8 mouse cellular contexts compared by ENCODE assay signal in genomic region chr6:48602080-48602741, GRCm38 (mm10). TPM values are rescaled to one million over a fixed set of nuclear protein-coding genes. Genes with fewer than 3 reads are reported as not detected.
DNase-seq lines count a peak whose midpoint lies in the region; ATAC-seq and TF ChIP-seq lines count a peak whose summit lies in the region.

No protein-coding gene starts in this region.

- no peak for TF ChIP-seq CTCF in layer of hippocampus, adult 2 months (conservative IDR thresholded peaks at IDR 0.05)
- TF ChIP-seq CTCF in bone marrow, adult 2 months (IDR thresholded peaks at IDR 0.05; ENCODE audit: control insufficient read depth, insufficient read depth, low read length), result no peak

- peaks cover 11% of the 10 kb centered on the region for H3K36me3 ChIP-seq in forebrain, embryonic 16.5 days (ENCODE audit: control insufficient read depth, insufficient read depth)
- H3K36me3 ChIP-seq in lung, embryonic 15.5 days, result peaks cover 29% of the 10 kb centered on the region

- no peak for TF ChIP-seq POLR2A in bone marrow, adult 2 months (IDR thresholded peaks at IDR 0.05; ENCODE audit: borderline replicate concordance, control insufficient read depth, low read depth, low read length)

- no peaks in the 10 kb centered on the region for H3K27me3 ChIP-seq in forebrain, embryonic 16.5 days (replicated peaks; ENCODE audit: control insufficient read depth, insufficient read depth, low read length)
- H3K27me3 ChIP-seq in lung, embryonic 15.5 days, result no peaks in the 10 kb centered on the region

- ATAC-seq in forebrain, embryonic 16.5 days, result peak; percentile 79
- peak; percentile 63 for ATAC-seq in lung, embryonic 15.5 days (ENCODE audit: borderline replicate concordance, extremely low read depth, low FRiP score, low TSS enrichment)
- peak; percentile 2; the same call in 1 of the 2 replicates for ATAC-seq in neutrophil, adult 5-6 weeks (ENCODE audit: extremely low read depth, insufficient number of reproducible peaks, low FRiP score, poor library complexity, severe bottlenecking)

- peaks cover 8% of the 10 kb centered on the region for H3K9me3 ChIP-seq in forebrain, embryonic 16.5 days (ENCODE audit: control insufficient read depth, low read length)
- H3K9me3 ChIP-seq in lung, embryonic 15.5 days, result peaks cover 8% of the 10 kb centered on the region; the same call in 1 of the 2 replicates

- peak overlapping the region; percentile 88 for H3K9ac ChIP-seq in forebrain, embryonic 16.5 days (replicated peaks; ENCODE audit: low read depth, low read length)
- peak overlapping the region; percentile 78 for H3K9ac ChIP-seq in lung, embryonic 15.5 days

- peak overlapping the region; percentile 89 for H3K4me3 ChIP-seq in layer of hippocampus, adult 2 months
- peak overlapping the region; percentile 81 for H3K4me3 ChIP-seq in bone marrow, adult 2 months (replicated peaks; ENCODE audit: control insufficient read depth, low read depth, low read length)
- H3K4me3 ChIP-seq in forebrain, embryonic 16.5 days (replicated peaks; ENCODE audit: low read length), result peak overlapping the region; percentile 83
- peak overlapping the region; percentile 69 for H3K4me3 ChIP-seq in lung, embryonic 15.5 days

- 1% methylated on average over 28 of the region's 28 CpGs for WGBS in bone marrow, adult 2 months
- WGBS in forebrain, embryonic 16.5 days, result under 1% methylated on average over 28 of the region's 28 CpGs
- 1% methylated on average over 28 of the region's 28 CpGs for WGBS in lung, embryonic 15.5 days

- peak overlapping the region; percentile 67 for H3K4me2 ChIP-seq in forebrain, embryonic 16.5 days (ENCODE audit: low read length)
- H3K4me2 ChIP-seq in lung, embryonic 15.5 days, result peak overlapping the region; percentile 86

- H3K4me1 ChIP-seq in bone marrow, adult 2 months (ENCODE audit: control insufficient read depth, insufficient read depth, low read length), result peaks cover 1% of the 10 kb centered on the region; the same call in 1 of the 2 replicates
- H3K4me1 ChIP-seq in forebrain, embryonic 16.5 days (replicated peaks; ENCODE audit: control insufficient read depth, insufficient read depth, low read length), result peaks cover 17% of the 10 kb centered on the region
- H3K4me1 ChIP-seq in lung, embryonic 15.5 days, result peaks cover 8% of the 10 kb centered on the region

- H3K27ac ChIP-seq in layer of hippocampus, adult 2 months, result peak overlapping the region; percentile 97
- H3K27ac ChIP-seq in bone marrow, adult 2 months (ENCODE audit: control insufficient read depth, insufficient read depth, low read depth, low read length, poor library complexity), result no peak overlapping the region
- peak overlapping the region; percentile 81 for H3K27ac ChIP-seq in forebrain, embryonic 16.5 days (ENCODE audit: low read length)
- H3K27ac ChIP-seq in lung, embryonic 15.5 days, result peak overlapping the region; percentile 32

- peak; percentile 27 to 54 for DNase-seq in layer of hippocampus, adult 2 months (ENCODE audit: low spot score in 2 of 2)
- no peak for DNase-seq in layer of hippocampus, adult 8-10 months (ENCODE audit: low spot score in 2 of 2)
- peak; percentile 54 for DNase-seq in kidney, postnatal 10 days
- no peak for DNase-seq in spleen, postnatal 4 days (ENCODE audit: low spot score in 2 of 2)

RNA-seq across cellular contexts. Expression of gene Zfp775, which starts 0.3 kb away (rescaled TPM):
- 10 to 100 TPM in 1 of 2 experiments, 1 to 10 TPM in 1; 7.9 to 10.4 TPM for total RNA-seq in layer of hippocampus, adult 2 months (2021)
- total RNA-seq in layer of hippocampus, adult 8-10 months (2022), result 10 to 100 TPM in 1 of 4 experiments, 1 to 10 TPM in 3; 7.7 to 10.6 (median 9.1) TPM
- polyA plus RNA-seq in bone marrow, adult 2 months (2011; ENCODE audit: insufficient read depth, insufficient read length, low replicate concordance, missing spikeins), result 0.40 and 1.1 TPM in 2 replicates
- 15.8 and 17.2 TPM in 2 replicates for polyA plus RNA-seq in forebrain, embryonic 16.5 days (2015; fragmentation: Nextera tagmentation; extraction: Ambion mirVana)
- 5.5 and 8.3 TPM in 2 replicates for polyA plus RNA-seq in lung, embryonic 15.5 days (2015; fragmentation: Nextera tagmentation; extraction: Ambion mirVana)
- total RNA-seq in neutrophil, adult 5-6 weeks (2017), result 1.1 and 2.6 TPM in 2 replicates

RNA-seq across cellular contexts. Expression of gene Gm44965, which starts 8.5 kb away (rescaled TPM):
- not detected for total RNA-seq in layer of hippocampus, adult 2 months (2021)
- 10 to 100 TPM in 1 of 4 experiments, 1 to 10 TPM in 1, not detected in 2; 1.2 to 10.6 TPM for total RNA-seq in layer of hippocampus, adult 8-10 months (2022)
- not detected in 2 replicates for polyA plus RNA-seq in bone marrow, adult 2 months (2011; ENCODE audit: insufficient read depth, insufficient read length, low replicate concordance, missing spikeins)
- polyA plus RNA-seq in forebrain, embryonic 16.5 days (2015; fragmentation: Nextera tagmentation; extraction: Ambion mirVana), result not detected in 2 replicates
- polyA plus RNA-seq in lung, embryonic 15.5 days (2015; fragmentation: Nextera tagmentation; extraction: Ambion mirVana), result not detected in 2 replicates
- not detected in 2 replicates for total RNA-seq in neutrophil, adult 5-6 weeks (2017)

RNA-seq across cellular contexts. Expression of gene Repin1, which starts 8.5 kb away (rescaled TPM):
- 10 to 100 TPM; 48.6 to 53.1 TPM for total RNA-seq in layer of hippocampus, adult 2 months (2021)
- total RNA-seq in layer of hippocampus, adult 8-10 months (2022), result 10 to 100 TPM; 46.3 to 57.9 (median 53.6) TPM
- polyA plus RNA-seq in bone marrow, adult 2 months (2011; ENCODE audit: insufficient read depth, insufficient read length, low replicate concordance, missing spikeins), result 3.4 and 5.5 TPM in 2 replicates
- polyA plus RNA-seq in forebrain, embryonic 16.5 days (2015; fragmentation: Nextera tagmentation; extraction: Ambion mirVana), result 32.9 and 34.4 TPM in 2 replicates
- polyA plus RNA-seq in lung, embryonic 15.5 days (2015; fragmentation: Nextera tagmentation; extraction: Ambion mirVana), result 28.1 and 30.9 TPM in 2 replicates
- total RNA-seq in neutrophil, adult 5-6 weeks (2017), result 2.9 and 3.1 TPM in 2 replicates

RNA-seq across cellular contexts. Expression of gene Gm45021, which starts 12.8 kb away (rescaled TPM):
- not detected for total RNA-seq in layer of hippocampus, adult 2 months (2021)
- total RNA-seq in layer of hippocampus, adult 8-10 months (2022), result not detected
- not detected in 2 replicates for polyA plus RNA-seq in bone marrow, adult 2 months (2011; ENCODE audit: insufficient read depth, insufficient read length, low replicate concordance, missing spikeins)
- not detected in 2 replicates for polyA plus RNA-seq in forebrain, embryonic 16.5 days (2015; fragmentation: Nextera tagmentation; extraction: Ambion mirVana)
- not detected in 2 replicates for polyA plus RNA-seq in lung, embryonic 15.5 days (2015; fragmentation: Nextera tagmentation; extraction: Ambion mirVana)
- total RNA-seq in neutrophil, adult 5-6 weeks (2017), result not detected in 2 replicates

RNA-seq across cellular contexts. Expression of gene AI854703, which starts 24.4 kb away (rescaled TPM):
- total RNA-seq in layer of hippocampus, adult 2 months (2021), result 10 to 100 TPM; 12.7 to 13.4 TPM
- 10 to 100 TPM; 11.8 to 14.8 (median 13.2) TPM for total RNA-seq in layer of hippocampus, adult 8-10 months (2022)
- 1.2 TPM in 1 of 2 replicates, not detected in the other for polyA plus RNA-seq in bone marrow, adult 2 months (2011; ENCODE audit: insufficient read depth, insufficient read length, low replicate concordance, missing spikeins)
- 11.7 and 17.5 TPM in 2 replicates for polyA plus RNA-seq in forebrain, embryonic 16.5 days (2015; fragmentation: Nextera tagmentation; extraction: Ambion mirVana)
- polyA plus RNA-seq in lung, embryonic 15.5 days (2015; fragmentation: Nextera tagmentation; extraction: Ambion mirVana), result 0.93 and 1.1 TPM in 2 replicates
- total RNA-seq in neutrophil, adult 5-6 weeks (2017), result 0.12 and 0.35 TPM in 2 replicates

Comparison
In these comparisons a context has a peak if more than half of its experiments do, and no peak if none do; other contexts are left out.
1. DNase-seq: peak in layer of hippocampus, adult 2 months (2 of 2) and kidney, postnatal 10 days (single experiment); none in layer of hippocampus, adult 8-10 months (0 of 2) and spleen, postnatal 4 days (0 of 2).
2. ATAC-seq: peak in every context shown above with its lines; median percentile 79 in forebrain, embryonic 16.5 days; 63 in lung, embryonic 15.5 days; 2 in neutrophil, adult 5-6 weeks.
3. RNA of gene Repin1, which starts 8.5 kb away (total RNA-seq): 46.3 to 57.9 TPM in layer of hippocampus, adult 8-10 months and 48.6 to 53.1 TPM in layer of hippocampus, adult 2 months; 2.9 to 3.1 TPM in neutrophil, adult 5-6 weeks; every median in the first group is over 10 times any median in the second.
4. Peak in every context shown above with its lines, with median percentiles within 50 percentile points of each other: H3K4me3 ChIP-seq.